Mouse (Mus musculus): ENCODE measurements around the gene Fktn. TPM values are rescaled to one million over a fixed set of nuclear protein-coding genes. Genes with fewer than 3 reads are reported as not detected.
"Not testable (repeated sequence)": the region's sequence is repeated elsewhere in the genome, so short reads cannot be mapped to it uniquely, and the experiment has no call there.

The Fktn gene
- polyA plus RNA-seq, 1 experiment, result 20.7 TPM

DNA sequence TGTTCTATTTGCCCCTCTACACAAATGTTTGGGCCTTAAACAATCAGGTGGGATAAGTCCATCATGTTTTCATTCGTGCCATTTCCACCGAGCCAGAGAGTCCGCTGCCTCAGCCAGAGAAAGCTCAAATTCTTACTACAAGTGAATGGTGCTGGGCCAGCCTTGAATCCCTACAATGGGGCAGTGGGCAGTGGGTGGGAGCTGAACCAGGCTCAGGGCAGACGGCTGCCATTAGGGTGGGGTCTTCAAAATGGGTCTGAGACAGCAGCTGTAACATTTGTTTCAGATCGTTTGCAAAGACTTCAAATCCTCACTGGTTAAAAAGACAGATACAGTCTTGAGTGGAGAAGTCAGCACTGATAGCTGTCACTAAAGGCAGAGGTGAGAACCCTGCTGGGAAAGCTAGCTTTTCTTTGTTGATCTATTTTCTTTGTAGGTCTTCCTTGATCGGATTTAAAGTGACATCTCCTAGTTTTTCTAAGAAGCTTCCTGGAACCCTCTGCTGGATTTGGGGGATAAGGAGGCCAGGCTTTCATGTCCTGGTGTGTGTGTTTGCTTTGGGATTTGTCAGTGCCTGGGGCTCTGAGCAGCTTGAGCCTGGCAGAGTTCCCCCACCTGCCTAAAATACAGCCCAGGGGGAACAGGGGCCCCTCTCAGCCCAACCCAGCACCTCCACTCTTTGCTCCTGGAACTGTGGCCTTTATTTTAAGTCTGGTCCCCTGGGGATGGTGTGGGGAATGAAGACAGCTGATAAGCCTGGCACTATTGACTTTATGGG, 57.3 kb downstream of the Fktn start:
- DNase-seq (ENCODE audit: extremely low spot score in 1 of 2, low spot score in 1 of 2), result no peak

DNA sequence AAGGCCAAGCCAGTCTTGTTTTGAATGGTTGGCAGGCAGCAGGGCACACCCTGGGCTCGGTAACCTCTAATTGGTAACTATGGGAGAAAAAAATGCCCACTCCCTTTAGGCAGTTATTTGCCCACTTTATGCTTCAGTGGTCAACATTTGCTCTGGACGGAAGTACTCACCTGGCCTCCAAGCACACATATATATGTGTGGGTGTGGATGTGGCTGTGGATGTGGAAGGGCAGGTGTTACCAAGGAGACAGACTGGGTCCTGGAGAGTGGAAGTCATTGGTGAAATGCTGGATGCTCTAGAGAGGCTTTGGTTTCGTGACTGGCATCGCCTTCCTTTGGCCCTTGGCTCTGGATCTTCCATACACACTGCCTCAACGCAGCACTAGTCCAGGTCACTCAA, 58.2 kb downstream of the Fktn start:
- no peak for DNase-seq (ENCODE audit: extremely low spot score in 1 of 2, low spot score in 1 of 2)

DNA sequence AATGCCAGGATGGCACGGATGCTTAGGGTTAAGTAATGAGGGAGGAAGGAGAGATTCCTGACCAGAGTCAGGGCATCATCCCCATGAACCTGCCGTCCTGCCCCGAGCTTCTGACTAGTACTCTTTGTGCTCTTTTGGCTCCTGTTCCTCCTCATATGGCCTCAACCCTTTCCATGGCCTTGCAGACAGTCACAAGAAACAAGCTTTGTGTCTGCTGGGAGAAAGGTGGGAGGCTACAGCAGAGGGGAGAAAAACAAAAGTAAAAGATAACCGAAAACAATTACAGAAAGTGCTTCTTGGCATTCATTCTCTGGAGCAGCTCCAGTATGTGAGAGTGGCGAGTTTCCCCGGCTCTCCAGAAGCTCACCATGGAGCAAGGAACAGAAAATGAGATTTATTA, 60.1 kb downstream of the Fktn start:
- DNase-seq (ENCODE audit: extremely low spot score in 1 of 2, low spot score in 1 of 2), result no peak

DNA sequence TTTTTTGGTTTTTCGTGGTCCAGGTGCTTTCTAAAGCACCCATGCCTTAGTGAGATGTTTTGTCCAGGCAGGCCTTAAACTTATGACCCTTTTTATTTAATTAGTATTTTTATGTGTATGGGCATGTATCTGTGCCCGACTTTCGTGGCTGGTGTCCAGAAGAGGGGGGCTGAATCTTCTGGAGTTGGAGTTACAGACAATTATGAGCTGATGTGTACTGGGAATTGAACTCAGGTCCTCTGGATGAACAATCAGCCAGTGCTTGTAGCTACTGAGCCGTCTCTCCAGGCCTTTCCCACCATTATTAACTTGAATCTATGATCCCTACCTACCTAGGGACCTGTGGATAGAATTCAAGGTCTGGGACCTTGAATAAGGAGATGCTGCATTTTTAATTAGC, 67.6 kb downstream of the Fktn start:
- no peak for DNase-seq (ENCODE audit: extremely low spot score in 1 of 2, low spot score in 1 of 2)

DNA sequence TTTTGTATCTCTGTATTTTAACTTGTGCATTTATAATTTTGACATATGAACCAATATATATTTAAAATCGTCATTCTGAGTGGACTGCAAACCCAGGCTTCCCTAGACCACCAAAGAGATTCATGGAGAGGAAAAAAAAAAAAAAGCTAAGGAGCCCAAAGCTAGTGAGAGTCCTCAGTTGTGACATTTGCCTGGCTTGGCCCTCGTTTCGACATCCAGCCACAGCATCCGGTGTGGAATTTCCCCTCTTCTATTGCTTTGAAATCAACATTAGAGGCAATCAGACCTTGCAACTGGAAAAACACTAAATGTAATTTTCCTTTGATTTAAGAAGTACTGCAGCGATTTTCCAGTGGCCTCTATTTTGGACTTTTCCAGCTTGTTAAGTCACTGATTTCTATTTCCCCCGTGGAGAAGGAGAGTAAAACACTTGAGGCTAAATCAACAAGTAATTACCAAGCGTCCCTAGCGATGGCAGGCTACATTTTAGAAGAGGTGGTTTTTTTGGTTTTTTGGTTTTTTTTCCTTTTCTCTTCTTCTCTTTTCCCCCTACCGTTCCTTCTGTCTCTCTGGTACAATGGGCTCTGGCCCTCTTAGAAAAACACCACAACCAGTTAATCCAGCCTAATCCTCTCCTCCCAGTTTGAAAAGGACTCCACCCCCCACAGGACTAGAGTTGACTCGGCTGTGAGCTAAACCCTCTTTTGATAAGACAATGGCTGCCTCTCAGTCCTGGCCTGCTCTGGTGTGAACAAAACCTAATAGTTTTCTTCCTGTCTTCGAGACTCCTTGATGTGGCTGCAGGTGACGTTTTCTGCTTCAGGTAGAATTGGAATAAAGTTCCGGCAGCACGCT, 68.6 kb downstream of the Fktn start:
- DNase-seq (ENCODE audit: extremely low spot score in 1 of 2, low spot score in 1 of 2), result no peak

DNA sequence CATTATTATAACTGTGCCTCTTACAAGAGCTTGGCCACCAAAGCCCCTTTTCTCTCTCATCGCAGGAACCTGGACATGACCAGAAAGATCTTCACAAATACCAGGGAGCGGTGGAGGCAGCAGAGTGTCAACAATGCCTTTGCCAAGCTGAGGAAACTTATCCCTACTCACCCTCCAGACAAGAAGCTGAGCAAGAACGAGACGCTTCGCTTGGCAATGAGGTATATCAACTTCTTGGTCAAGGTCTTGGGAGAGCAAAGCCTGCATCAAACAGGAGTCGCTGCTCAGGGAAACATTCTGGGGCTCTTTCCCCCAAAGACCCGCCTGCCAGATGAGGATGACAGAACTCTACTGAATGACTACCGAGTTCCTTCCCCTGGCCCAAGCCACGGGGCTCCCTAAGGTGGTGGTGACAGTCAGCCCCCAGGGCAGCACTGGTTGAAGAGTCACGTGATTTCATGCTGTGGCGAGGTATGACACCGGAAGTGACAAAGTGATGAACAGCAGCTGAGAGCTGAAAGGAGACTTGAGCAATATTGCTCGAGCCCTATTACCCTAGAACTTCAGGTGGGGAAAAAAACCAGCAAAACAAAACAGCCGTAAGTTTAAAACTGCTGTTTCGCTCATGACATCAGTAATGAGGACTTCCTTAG, 72.1 kb downstream of the Fktn start:
- no peak for DNase-seq (ENCODE audit: extremely low spot score in 1 of 2, low spot score in 1 of 2)

DNA sequence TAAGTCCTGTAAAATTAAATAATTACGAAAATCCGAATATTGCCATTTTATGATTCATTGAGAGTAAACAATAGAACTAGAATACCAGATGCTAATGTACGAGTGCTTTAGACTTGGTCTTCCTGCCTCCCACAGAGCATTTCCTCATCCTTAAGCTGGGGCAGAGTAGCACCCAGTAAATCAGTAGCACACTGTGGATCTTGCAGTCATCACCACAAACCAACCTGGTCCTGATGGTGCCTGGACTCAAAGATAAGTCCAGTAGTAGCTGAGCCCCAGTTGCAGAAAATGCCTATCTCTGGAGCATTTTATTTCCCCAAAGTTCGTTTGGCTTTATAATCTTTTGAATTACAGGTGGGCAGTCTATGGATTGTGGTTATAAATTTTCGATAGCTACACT, 73.1 kb downstream of the Fktn start:
- DNase-seq (ENCODE audit: extremely low spot score in 1 of 2, low spot score in 1 of 2), result no peak

DNA sequence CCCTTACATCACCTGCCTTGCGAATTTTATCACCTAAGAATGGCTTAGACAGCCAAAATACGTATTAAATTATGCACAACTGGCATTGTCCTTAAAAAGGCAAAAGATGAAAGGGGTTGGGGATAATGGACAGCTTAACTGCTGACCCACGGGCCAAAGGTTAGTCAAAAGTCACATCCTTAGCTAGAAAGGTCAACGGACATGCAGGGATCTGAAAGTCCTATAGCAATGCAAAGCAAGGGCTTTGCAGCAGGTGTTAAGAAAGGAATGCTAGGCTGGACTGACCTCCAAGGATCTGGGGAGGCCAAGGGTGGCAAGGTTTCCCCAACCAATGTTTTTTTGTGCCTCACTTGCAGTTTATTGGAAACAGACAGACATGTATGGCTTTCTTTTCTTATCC, 75.5 kb downstream of the Fktn start:
- DNase-seq (ENCODE audit: extremely low spot score in 1 of 2, low spot score in 1 of 2), result no peak

DNA sequence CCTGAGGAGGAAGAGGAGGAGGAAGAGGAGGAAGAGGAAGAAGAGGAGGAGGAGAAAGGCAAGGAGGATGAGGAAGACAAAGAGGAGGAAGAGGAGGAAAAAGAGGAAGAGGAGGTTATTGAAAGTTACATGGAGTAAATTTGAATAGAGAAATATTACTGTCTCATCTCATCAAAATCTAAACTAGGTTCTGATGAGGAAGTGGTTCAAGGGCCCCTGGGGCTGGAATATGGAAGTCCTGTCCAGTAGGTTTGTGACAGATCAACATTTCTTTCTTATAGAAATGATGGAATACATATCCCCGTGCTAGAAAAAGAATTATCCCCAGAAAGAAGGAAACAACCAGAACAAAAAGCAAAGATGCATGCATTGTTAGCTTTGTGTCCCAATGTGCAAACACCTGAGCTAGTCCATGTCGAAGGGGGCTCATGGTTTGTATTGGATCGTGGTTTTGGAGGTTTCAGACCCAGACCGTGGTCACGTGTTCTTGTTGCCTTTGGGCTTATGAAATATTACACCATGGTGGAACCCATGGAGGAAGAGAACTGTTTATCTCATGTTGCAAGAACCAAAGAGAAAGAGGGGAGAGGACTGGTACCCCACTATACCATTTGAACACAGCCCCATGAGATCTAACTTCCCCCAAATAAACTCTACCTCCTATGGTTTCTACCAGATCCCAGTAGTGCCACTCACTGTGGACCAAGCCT, 80.6 kb downstream of the Fktn start:
- no peak for DNase-seq (ENCODE audit: extremely low spot score in 1 of 2, low spot score in 1 of 2)

DNA sequence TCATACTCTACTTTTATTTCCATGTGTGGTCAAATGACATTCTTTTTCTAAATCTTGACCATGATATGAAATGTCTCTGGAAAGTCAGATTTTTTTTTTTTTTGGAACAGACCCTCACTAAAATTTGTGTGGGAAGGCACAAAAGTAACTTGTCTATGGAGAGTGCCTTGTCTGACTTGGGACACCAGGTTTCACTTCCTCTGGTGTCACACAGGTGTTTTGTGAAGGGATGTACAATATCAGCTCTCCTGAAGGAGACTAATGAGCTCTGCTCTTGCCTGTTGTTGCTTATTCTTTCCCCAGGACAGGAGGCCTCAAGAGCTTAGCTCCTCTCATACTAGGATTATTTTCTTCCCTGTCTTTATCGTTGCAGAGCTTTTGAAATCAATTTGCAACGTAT, 81.3 kb downstream of the Fktn start:
- no peak for DNase-seq (ENCODE audit: extremely low spot score in 1 of 2, low spot score in 1 of 2)

DNA sequence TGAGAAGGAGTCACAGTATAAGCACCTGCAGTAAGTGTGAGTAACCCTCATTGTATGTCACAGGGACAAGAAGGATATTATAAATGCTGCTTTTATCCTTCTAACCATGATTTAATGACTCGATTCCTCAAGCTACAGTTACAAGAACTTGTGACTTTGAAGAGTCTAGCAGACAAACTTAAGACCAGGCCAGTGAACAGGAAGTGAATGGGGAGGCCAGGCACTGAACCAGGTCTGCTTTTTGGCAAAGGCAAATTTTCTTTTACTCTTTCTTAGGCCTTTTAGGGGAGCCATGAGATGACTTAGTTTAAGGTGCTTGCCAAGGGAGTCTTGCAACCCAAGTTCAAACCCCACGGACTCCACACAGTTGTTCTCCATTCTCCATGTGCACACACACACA, 81.9 kb downstream of the Fktn start:
- no peak for DNase-seq (ENCODE audit: extremely low spot score in 1 of 2, low spot score in 1 of 2)

DNA sequence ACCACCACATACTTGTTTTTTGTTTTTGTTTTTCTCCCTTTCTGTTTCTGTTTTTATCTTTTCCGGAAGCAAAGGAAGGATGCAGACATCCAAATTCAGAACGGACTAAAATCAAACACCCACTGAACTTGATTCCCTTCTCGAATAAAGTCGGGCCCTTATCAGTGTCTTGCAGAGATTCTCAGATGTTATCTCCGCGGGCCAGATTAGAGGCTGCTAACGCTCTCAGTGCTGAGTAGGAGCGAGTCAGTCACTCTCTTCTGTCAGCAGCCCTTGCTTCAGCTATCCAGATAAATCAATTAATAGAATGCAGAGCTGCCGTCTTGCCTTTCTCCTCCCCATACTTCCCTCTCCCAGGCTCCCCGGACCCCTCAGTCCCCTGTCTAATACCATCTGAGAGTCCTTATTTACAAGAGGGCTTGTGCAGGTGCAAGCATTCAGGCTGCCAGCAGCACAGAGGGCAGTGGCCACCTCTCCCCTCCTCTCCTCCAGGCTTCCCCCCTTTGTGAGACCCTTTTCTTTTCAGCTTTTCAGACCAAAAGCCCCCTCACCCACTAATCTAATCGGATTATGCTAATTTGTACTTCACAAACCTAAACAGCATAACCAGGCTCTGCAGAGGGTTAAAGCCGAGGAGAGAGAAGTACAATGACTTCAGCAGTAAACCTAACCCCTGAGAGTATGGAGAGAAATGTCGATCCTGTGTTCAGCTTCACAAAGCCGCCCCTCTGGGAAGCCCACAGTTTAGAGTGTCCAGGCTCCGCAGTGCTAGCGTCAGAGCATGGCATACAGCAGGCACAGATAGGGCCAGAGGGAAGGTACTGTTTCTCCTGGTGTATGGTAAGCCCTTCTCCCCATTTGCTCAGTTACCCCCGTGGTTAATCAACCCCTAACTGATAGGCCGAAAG, 83.3 kb downstream of the Fktn start:
- DNase-seq (ENCODE audit: extremely low spot score in 1 of 2, low spot score in 1 of 2), result no peak

DNA sequence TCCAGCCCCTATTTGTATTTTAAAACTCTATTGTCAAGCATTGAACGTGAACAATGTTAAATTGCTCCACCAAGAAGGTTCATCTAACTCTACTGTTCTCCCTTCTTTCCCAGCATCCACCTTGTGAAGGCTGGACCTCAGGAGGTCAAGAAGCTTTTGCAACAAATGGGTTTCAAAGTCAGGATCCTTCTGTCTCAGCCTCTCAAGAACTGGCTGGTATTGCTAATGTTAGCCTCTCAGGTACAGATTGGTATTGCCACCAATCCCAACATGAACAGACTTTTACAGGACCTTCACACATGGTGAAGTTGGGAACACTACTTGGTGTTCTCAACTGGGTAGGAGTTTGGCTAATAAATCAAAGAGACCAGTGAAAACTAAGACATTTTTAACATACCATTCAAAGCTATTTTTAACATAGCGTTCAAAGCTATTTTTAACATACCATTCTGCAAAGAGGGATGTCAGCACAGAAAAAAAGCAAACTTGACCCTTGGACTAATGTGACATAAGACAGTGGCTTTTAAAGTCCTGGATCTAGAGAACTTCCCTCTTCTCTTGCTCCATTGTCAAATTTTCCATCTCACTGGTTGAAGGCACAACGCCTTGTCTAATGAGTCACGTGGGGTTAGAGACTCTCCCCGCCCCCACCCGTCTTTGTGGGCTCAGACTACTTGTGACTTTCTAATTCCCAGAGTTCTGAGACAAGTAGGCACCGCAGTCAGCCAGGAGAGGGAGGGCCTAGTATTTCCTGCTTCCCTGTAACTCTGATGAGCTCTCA, 85.3 kb downstream of the Fktn start:
- DNase-seq (ENCODE audit: extremely low spot score in 1 of 2, low spot score in 1 of 2), result no peak

DNA sequence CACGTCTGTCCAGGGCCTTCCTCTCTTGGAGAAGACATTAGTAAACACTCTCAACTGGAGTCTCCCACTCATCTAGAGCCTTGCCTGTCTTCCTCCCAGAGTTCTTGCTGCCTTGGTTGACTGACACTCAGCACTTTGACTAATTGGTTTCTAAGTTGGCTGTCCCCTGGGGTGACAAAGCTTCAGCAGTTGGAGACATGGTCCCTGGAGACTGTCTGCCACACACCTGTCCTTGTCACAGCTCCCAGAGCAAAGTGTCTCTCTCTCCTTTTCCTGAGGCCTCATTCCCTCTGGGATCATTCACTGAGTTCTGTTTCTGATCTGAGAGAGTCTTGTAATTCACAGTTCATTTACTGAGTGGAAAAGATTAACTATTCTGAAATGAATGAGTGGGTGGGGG, 86.0 kb downstream of the Fktn start:
- no peak for DNase-seq (ENCODE audit: extremely low spot score in 1 of 2, low spot score in 1 of 2)

DNA sequence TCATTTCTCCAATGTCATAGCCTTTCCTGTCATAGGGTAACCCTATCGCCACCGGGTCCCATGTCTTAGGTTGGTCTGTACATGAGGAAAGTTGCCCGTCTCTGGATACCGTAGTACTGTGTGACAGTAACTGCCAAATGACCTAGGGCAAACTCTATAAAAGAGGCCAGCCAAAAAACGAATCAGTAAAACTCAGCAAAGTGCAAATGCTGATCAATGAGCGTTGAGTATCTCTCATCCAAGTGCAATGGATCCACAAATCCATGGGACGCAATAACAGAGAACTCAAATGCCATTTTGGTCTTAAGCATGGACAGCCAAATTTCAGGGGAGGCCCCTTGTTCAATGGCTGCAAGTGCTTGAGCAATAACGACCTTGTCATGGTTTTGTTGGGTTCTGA, 89.9 kb downstream of the Fktn start:
- DNase-seq (ENCODE audit: extremely low spot score in 1 of 2, low spot score in 1 of 2), result not testable (repeated sequence)

DNA sequence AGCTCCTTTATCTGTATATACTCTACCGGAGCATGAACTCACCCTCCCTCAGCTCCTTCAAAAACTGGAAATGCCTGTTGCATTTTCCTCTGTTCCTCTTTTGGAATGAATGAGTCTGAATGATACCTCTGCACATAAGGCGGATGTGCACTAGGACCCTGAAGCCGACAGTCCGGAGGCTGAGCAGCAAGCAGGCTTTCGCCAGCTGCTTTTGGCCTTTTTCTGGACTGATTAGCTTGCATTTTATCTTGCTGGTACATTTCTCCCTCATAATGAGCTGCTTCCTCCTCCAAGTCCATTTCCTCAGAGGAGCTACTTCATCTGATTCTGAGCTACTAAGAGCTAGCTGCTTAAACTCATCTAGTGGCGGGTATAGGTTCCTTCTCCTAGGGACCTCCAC, 92.6 kb downstream of the Fktn start:
- not testable (repeated sequence) for DNase-seq (ENCODE audit: extremely low spot score in 1 of 2, low spot score in 1 of 2)

DNA sequence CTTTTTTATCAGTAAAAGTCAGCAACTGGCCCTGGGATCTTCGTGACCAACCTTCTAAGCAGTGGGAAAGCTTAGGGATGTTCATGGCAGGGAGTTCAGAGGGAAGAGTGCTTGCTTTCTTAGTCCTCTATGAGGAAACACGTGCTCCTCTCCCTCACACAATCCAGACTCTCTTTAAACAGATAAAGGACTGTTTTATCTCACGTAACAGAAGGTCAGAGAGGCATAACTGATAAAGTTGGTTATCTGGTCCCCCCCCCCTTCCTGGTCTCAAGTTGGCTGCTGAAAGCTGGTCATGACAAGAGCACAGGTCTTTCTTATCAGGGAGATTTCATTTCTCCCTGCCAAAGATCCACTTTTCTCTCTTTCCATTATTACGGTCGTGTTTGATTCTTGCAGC, 104.5 kb downstream of the Fktn start:
- no peak for DNase-seq (ENCODE audit: extremely low spot score in 1 of 2, low spot score in 1 of 2)

DNA sequence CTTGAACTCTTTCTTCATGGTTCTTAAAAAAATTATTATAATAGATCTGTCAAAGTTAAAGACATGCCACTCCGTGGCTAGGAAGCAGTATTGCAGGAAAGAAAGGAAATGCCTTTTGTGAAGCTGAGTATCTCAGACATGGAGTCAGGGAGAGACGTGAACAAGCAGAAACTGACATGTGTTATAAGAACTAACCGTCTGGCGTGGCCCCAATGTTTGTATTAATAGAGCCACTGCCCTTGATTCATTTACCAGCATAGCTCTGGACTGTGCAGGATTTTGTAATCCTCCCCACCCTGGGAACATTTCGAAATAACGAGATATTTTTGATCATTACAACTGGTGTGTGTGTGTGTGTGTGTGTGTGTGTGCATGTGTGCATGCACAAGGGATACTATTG, 109.9 kb downstream of the Fktn start:
- DNase-seq (ENCODE audit: extremely low spot score in 1 of 2, low spot score in 1 of 2), result no peak

DNA sequence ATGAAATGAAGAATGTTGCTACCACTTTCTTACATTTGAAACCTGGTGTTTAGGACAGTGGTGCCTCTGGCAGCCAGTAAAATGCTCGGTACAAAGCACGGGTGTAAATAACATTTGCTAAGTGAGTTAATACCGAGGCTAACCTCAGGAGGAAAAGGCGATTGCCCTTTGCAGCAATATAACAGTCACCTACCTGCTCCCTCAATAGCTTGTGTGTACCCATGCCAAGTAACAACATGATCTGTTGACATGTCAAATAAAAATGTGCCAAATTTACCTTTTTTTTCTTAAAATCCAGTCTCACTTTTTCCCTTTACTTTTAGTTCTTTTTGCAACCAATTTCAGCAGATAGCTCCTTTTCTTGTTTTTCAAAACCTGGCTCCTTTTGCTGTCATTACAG, 111.0 kb downstream of the Fktn start:
- no peak for DNase-seq (ENCODE audit: extremely low spot score in 1 of 2, low spot score in 1 of 2)
